Mouse (Mus musculus) heart, embryonic 15.5 days (tissue): ENCODE results near the gene Ankrd39. TPM values are rescaled to one million over a fixed set of nuclear protein-coding genes. Genes with fewer than 3 reads are reported as not detected.

Experiments used
- ATAC-seq: fragments of 200-750 bp; cut with Nextera tagmentation; replicated peaks from 2 replicates; pipeline ENCODE4 v1.8.0; 2017; ENCODE audit warnings: low read depth, moderate TSS enrichment; ENCODE audit not compliant: insufficient number of reproducible peaks, insufficient read depth, low FRiP score
- H3K27ac ChIP-seq: fragments of 300-500 bp; sonication (generic); 2 replicates; pipeline ENCODE4 v1.5.1; 2015; ENCODE audit warnings: mild to moderate bottlenecking, inconsistent platforms
- H3K27me3 ChIP-seq: fragments of 300-500 bp; sonication (generic); 2 replicates; pipeline ENCODE4 v1.6.1; 2015; ENCODE audit warnings: inconsistent platforms
- H3K36me3 ChIP-seq: fragments of 300-500 bp; sonication (generic); 2 replicates; pipeline ENCODE4 v1.6.1; 2015; ENCODE audit warnings: mild to moderate bottlenecking, inconsistent platforms
- H3K4me1 ChIP-seq: fragments of 300-500 bp; sonication (generic); replicated peaks from 2 replicates; pipeline ENCODE4 v1.6.1; 2015; ENCODE audit warnings: inconsistent platforms
- H3K4me2 ChIP-seq: fragments of 300-500 bp; sonication (generic); 2 replicates; pipeline ENCODE4 v1.6.1; 2015; ENCODE audit warnings: inconsistent platforms, mild to moderate bottlenecking, moderate library complexity
- H3K4me3 ChIP-seq: fragments of 300-500 bp; sonication (generic); 2 replicates; pipeline ENCODE4 v1.5.1; 2015; ENCODE audit warnings: mild to moderate bottlenecking, inconsistent platforms
- H3K9ac ChIP-seq: fragments of 300-500 bp; sonication (generic); 2 replicates; pipeline ENCODE4 v1.6.1; 2015; ENCODE audit warnings: mild to moderate bottlenecking, inconsistent platforms
- H3K9me3 ChIP-seq: fragments of 300-500 bp; sonication (generic); replicated peaks from 2 replicates; pipeline ENCODE4 v1.6.1; 2016; ENCODE audit warnings: inconsistent platforms
- WGBS: fragments of 180-500 bp; shearing (Covaris S2); methylation state at CpG from one replicate; pipeline ENCODE4 v1.1.7; 2015; ENCODE audit warnings: mixed read lengths; 5-methylcytosine and 5-hydroxymethylcytosine counted together
- polyA plus RNA-seq: library from polyadenylated mRNA; unstranded; fragments of >200 nt; fragmentation: Nextera tagmentation; extraction: Ambion mirVana; gene quantifications from 2 replicates; pipeline ENCODE4 v1.2.1, GENCODE M21; 2015

The Ankrd39 gene
- polyA plus RNA-seq, 1 experiment from 2014 or later: 27.3 TPM

DNA sequence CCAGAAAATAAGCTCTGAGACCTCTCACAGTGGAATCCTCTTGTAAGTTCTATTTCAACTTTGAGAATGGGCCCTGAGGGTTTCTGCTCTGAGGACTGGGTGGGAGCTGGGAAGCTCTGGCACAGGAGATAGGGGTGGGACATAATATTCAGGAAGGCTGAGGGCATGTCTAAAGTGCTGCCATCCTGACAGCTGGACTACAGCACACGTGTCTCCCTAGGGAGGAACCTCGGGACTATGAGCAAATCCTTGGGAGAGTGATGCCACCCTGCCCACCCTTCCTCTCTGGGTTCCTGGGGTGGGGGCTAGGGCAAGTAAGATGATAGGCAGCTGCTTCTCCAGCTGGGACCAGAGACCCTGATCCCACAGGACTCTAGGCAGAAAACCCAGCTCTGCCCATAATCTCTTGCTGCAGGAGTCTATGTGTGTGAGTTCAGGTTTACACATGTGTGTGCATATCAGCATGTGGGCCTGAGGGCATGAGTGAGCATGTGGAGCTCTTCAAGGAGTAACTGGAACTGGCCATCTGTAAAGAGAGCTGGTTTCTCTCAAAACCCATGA, 25.0 kb upstream of the Ankrd39 start:
- Histone ChIP-seq H3K27me3 (no peaks in the 10 kb centered on the region), H3K9me3 (no peaks in the 10 kb centered on the region), H3K27ac (no peak overlapping the region), H3K4me1 (peaks cover 41% of the 10 kb centered on the region), H3K36me3 (no peaks in the 10 kb centered on the region), H3K4me2 (no peak overlapping the region), H3K9ac (no peak overlapping the region), H3K4me3 (no peak overlapping the region)
- no peak for ATAC-seq
- 49% methylated on average over 2 of the region's 2 CpGs for WGBS

DNA sequence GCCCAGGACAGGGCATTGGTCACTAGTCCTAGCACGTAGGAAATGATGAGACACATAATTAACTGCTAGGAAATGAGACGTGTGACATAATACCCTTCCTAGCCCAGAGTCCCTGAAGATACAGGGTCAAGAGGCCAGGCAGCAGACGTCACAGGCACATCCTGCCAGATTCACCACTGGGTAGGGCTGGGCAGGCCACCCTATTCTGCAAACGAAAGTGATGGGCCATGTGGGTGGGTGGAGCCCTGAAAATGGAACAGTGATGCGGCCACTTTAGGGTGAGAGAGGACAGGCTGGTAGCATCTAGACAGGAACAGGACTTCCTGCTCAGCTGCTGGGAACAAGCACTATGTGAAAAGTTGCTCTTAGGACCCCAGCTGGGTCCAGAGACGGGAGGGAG, 24.4 kb upstream of the Ankrd39 start:
- Histone ChIP-seq H3K4me1 (peaks cover 42% of the 10 kb centered on the region), H3K4me2 (no peak overlapping the region)

DNA sequence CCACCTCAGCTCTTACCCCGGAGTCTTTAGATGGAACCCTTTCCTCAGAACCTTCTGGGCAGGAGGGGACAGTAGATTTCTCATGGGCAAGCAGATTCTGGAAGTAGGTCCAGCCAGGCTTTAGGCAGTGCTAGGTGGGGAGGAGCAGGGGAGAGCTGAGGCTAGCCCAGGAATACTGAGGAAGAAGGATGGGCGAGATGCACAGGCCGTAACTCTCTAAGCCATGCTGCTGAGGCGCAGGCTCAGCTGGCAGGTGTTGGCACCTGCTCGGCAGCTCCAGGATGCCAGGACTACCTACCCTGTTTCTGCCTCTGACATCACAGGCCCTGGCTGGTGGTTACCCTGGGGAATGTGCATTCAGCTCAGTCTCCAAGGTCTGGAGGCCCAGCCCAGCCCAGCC, 23.1 kb upstream of the Ankrd39 start:
- no peak for ATAC-seq
- peaks cover 45% of the 10 kb centered on the region for H3K4me1 ChIP-seq
- H3K36me3 ChIP-seq: no peaks in the 10 kb centered on the region
- H3K27ac ChIP-seq: peak overlapping the region; percentile 21; the same call in 1 of the 2 replicates
- no peak overlapping the region for H3K4me3 ChIP-seq
- no peak overlapping the region for H3K9ac ChIP-seq
- WGBS: 82% methylated on average over 5 of the region's 5 CpGs
- no peaks in the 10 kb centered on the region for H3K9me3 ChIP-seq
- no peak overlapping the region for H3K4me2 ChIP-seq
- no peaks in the 10 kb centered on the region for H3K27me3 ChIP-seq

More for the DNA sequence above, 24.4 kb upstream of the Ankrd39 start:
- 39% methylated on average over 6 of the region's 6 CpGs for WGBS
- Histone ChIP-seq H3K36me3 (no peaks in the 10 kb centered on the region), H3K27me3 (no peaks in the 10 kb centered on the region), H3K27ac (peak overlapping the region; percentile 21; the same call in 1 of the 2 replicates), H3K9me3 (no peaks in the 10 kb centered on the region), H3K4me3 (no peak overlapping the region), H3K9ac (no peak overlapping the region)
- ATAC-seq: no peak

DNA sequence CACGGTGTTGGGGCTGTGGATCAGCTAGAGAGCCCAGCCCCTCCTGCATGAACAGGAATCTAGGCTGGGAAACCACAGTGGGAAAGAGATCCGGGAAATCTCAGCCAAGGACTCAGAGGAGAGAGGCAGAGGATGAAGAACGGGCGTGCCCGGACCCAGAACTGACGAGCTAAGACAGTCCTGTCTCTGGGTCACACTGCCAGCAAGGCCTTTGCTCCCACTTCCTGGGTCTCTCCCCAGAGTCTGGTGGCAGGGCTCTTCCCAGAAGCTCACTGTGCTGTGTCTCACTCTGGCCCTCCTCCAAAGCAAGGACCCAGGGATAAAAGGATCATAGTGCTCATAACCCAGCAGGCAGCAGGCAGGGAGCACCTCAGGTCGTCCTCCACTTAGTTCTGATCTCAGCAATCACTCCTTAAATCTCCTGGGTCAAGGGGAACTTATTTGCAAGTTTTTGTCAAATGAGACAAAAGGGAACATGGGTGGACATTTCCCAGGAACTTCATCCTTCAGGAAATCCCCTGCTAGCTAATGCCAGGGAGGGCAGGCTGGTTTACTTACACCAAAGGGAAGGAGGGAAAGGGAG, 22.5 kb upstream of the Ankrd39 start:
- no peak overlapping the region for H3K4me2 ChIP-seq
- peak overlapping the region; percentile 21 for H3K27ac ChIP-seq
- WGBS: 51% methylated on average over 6 of the region's 7 CpGs
- H3K9ac ChIP-seq: no peak overlapping the region
- H3K4me3 ChIP-seq: no peak overlapping the region
- no peaks in the 10 kb centered on the region for H3K36me3 ChIP-seq
- H3K4me1 ChIP-seq: peaks cover 45% of the 10 kb centered on the region
- no peaks in the 10 kb centered on the region for H3K9me3 ChIP-seq
- no peaks in the 10 kb centered on the region for H3K27me3 ChIP-seq
- ATAC-seq: no peak

DNA sequence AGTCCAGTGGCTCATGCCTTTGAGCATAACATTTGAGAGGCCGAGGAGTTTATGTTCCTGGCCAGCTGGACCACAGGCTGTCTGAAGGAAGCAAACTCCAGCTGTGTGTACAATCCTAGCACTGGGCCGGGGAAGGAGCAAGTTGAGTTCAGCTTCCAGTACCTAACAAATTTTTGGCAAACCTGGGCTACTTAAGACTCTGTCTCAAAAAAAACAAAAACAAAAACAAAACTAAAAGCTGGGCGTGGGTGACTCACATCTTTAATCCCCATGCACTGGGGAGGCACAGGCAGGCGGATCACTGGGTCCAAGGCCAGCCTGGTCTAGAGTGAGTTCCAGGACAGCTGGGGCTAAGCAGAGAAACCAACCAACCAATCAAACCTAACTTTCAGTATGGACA, 21.5 kb upstream of the Ankrd39 start:
- Histone ChIP-seq H3K4me3 (no peak overlapping the region), H3K4me1 (peaks cover 51% of the 10 kb centered on the region), H3K27ac (peak overlapping the region; percentile 21), H3K27me3 (no peaks in the 10 kb centered on the region), H3K9ac (no peak overlapping the region), H3K9me3 (no peaks in the 10 kb centered on the region), H3K36me3 (no peaks in the 10 kb centered on the region), H3K4me2 (no peak overlapping the region)
- WGBS: 80% methylated on average over 4 of the region's 4 CpGs
- no peak for ATAC-seq

DNA sequence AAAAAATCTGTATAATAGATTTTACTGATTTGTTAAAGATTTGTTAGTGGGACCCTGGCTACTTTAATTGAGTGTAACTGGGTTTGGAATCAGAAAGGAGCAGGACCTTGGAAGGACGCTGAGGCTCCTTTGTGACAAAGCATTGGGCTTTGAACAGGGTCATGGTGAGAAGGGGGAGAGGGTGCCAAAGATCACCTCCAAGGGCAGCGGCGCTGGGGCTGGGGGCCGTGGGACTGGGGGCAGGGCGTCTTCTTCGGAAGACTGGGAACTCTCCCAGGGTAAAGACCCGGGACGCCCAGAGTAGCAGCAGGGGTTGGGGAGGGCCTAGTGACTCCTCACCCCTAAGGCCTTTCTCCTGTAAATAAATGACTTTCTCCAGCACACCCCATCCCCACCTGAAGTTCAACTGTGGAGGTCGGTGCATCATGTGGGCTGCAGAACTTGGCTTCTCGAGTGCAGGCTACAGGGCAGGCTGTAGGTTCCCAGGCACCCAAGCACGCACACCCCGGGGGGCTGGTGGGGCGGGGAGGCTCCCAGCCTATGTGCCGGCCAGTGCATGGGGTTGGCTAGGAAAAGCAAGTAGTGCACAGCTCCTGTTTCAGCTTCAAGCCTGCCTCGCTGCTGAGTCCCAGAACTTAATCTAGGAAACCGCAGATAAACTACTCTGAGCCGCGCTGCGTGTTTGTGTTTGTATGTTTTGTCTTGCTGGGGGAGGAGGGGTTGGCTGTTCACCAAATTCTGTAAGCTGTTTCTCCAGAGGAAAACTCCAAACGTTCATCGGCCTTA, 20.8 kb upstream of the Ankrd39 start:
- Histone ChIP-seq H3K27ac (peak overlapping the region; percentile 21), H3K9me3 (no peaks in the 10 kb centered on the region), H3K27me3 (no peaks in the 10 kb centered on the region), H3K4me1 (peaks cover 55% of the 10 kb centered on the region), H3K36me3 (no peaks in the 10 kb centered on the region), H3K4me2 (no peak overlapping the region; the same call in 1 of the 2 replicates), H3K4me3 (no peak overlapping the region), H3K9ac (no peak overlapping the region)
- no peak for ATAC-seq
- 47% methylated on average over 21 of the region's 21 CpGs for WGBS

DNA sequence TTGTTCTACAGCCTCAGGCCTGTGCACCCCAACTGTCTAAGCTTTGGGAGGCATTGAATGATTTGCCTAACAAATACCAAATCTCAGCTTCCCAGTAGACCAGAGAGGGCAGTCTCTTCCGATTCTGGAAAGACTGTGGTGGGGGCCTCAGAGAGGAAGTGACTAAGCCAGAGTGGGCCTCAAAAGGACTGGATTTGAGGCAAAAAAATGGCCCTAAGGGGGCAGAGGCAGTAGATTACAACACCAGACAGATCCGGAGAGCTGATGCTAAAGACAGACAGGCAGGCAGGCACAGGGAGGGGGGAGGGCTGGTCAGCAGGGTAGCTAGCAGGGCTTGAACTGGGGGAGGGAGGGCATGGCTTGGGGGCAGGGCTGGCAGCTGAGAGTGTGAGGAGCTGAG, 19.2 kb upstream of the Ankrd39 start:
- no peak overlapping the region for H3K4me2 ChIP-seq
- peaks cover 57% of the 10 kb centered on the region for H3K4me1 ChIP-seq
- 26% methylated on average over 2 of the region's 2 CpGs for WGBS
- no peaks in the 10 kb centered on the region for H3K36me3 ChIP-seq
- H3K4me3 ChIP-seq: no peak overlapping the region
- H3K9ac ChIP-seq: no peak overlapping the region
- no peaks in the 10 kb centered on the region for H3K9me3 ChIP-seq
- no peak for ATAC-seq
- H3K27ac ChIP-seq: no peak overlapping the region
- no peaks in the 10 kb centered on the region for H3K27me3 ChIP-seq

DNA sequence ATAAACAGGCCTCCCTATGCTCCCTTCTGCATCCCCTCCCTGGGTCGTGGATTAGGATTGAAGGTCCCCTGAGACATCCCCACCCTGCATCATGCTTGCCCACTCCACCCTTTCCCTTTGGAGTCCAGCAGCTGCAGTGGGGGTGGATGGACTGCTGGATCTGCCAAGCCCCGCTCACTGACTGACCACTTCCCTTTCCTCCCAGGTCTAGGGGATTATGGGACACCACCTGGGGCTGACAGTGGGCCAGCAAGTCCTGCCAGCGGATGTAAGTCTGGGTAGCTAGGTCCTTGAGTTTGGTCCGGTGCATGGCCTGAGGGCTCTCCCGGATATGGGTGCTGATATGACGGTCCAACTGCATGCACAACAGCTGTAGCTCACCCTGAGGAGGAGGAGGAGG, 16.9 kb upstream of the Ankrd39 start:
- Histone ChIP-seq H3K36me3 (no peaks in the 10 kb centered on the region), H3K27me3 (no peaks in the 10 kb centered on the region), H3K4me2 (no peak overlapping the region), H3K9me3 (no peaks in the 10 kb centered on the region), H3K27ac (no peak overlapping the region), H3K9ac (no peak overlapping the region), H3K4me3 (no peak overlapping the region), H3K4me1 (peaks cover 50% of the 10 kb centered on the region)
- 60% methylated on average over 6 of the region's 6 CpGs for WGBS
- no peak for ATAC-seq

DNA sequence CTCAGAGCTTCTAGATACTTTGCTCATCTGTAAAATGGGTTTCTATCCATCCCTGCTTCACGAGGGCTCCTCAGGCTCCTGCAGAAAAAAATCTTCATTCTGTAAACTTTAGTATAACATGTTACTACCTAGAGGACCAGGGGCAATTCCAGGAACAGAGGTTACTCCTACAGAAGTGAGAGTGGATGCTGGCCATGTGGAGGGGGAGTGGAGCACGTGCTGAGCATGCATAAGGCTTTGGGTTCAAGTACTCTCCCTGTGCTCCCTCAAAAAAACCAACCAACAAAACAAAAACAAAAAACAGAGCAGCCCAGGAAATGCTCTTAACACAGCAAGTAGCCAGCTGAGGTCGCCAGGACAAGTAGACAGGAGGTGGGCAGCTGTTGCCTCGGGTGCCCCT, 16.4 kb upstream of the Ankrd39 start:
- H3K4me2 ChIP-seq: no peak overlapping the region
- ATAC-seq: no peak
- 75% methylated on average over 4 of the region's 4 CpGs for WGBS

DNA sequence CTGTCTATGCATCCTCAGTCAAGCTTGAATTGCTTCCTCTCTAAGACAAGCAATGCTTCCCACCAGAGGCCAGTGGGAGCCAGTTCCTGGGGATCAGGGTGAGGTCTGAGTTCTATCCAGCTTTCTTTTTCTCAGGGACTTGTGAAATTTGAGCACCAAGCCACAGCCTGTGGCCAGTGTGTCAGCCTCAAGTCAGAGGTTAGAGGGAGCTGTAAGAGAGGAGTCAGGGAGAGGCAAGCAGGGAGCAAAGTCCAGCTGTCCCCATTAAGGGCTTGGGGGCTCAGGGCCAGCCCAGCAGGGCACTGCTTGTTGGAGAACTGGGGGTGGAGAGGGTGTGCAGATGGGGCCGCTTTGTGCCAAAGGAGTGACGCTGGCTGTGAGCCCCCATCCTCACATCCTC, 16.0 kb upstream of the Ankrd39 start:
- Histone ChIP-seq H3K4me3 (no peak overlapping the region), H3K27me3 (no peaks in the 10 kb centered on the region), H3K9ac (no peak overlapping the region), H3K27ac (no peak overlapping the region), H3K4me1 (peaks cover 56% of the 10 kb centered on the region), H3K4me2 (no peak overlapping the region), H3K9me3 (no peaks in the 10 kb centered on the region), H3K36me3 (no peaks in the 10 kb centered on the region)
- ATAC-seq: no peak
- WGBS: 75% methylated on average over 2 of the region's 2 CpGs

More for the DNA sequence above, 16.4 kb upstream of the Ankrd39 start:
- no peak overlapping the region for H3K4me3 ChIP-seq
- H3K9ac ChIP-seq: no peak overlapping the region
- H3K27ac ChIP-seq: no peak overlapping the region
- no peaks in the 10 kb centered on the region for H3K9me3 ChIP-seq
- H3K36me3 ChIP-seq: no peaks in the 10 kb centered on the region
- no peaks in the 10 kb centered on the region for H3K27me3 ChIP-seq
- peaks cover 53% of the 10 kb centered on the region for H3K4me1 ChIP-seq

DNA sequence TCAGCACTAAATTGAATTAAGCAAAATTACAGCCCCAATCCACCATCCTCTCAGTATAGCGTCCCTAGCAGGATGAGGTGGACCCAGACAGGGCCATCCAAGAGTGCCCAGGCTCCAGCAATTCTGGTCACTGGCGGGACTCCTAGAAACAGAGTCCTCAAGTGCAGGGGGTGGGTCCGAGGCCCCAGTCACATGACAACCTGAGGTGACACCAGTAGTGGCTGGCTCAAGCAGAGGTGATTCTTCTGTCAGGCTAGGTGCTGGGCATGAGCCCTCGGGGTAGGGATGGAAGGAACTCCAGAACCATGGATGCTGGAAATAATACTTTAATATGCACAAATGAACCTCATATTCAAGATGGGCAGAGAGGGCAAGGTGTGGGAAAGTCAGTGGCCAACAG, 15.1 kb upstream of the Ankrd39 start:
- no peak overlapping the region for H3K4me3 ChIP-seq

More for the DNA sequence above, 15.1 kb upstream of the Ankrd39 start:
- no peaks in the 10 kb centered on the region for H3K9me3 ChIP-seq
- H3K4me2 ChIP-seq: no peak overlapping the region
- peaks cover 54% of the 10 kb centered on the region for H3K4me1 ChIP-seq
- ATAC-seq: no peak
- H3K36me3 ChIP-seq: no peaks in the 10 kb centered on the region
- 54% methylated on average over 4 of the region's 4 CpGs for WGBS
- H3K9ac ChIP-seq: no peak overlapping the region
- no peaks in the 10 kb centered on the region for H3K27me3 ChIP-seq
- H3K27ac ChIP-seq: no peak overlapping the region
